Mouse (Mus musculus): Measurements from ENCODE around the gene Ctsd. TPM values are rescaled to one million over a fixed set of nuclear protein-coding genes. Genes with fewer than 3 reads are reported as not detected.
A peak's percentile ranks its signal among the peaks of the same experiment; 100 is the strongest.
"Not testable (repeated sequence)": the region's sequence is repeated elsewhere in the genome, so short reads cannot be mapped to it uniquely, and the experiment has no call there.

Ctsd gene
- polyA plus RNA-seq, 1 experiment from 2014 or later = 312 TPM

- 0 out of 2 replicates have a peak overlapping the region, but pooled peaks have one; percentile 29 for H3K27ac ChIP-seq
- no peaks in the 10 kb centered on the region for H3K9me3 ChIP-seq (replicated peaks)
- H3K27me3 ChIP-seq = no peaks in the 10 kb centered on the region
- H3K36me3 ChIP-seq = no peaks in the 10 kb centered on the region
- H3K4me1 ChIP-seq = peaks cover 26% of the 10 kb centered on the region
- H3K4me2 ChIP-seq = no peak overlapping the region
- no peak overlapping the region for H3K4me3 ChIP-seq (replicated peaks)
- ATAC-seq (replicated peaks; ENCODE audit: low FRiP score) = no peak
- no peak overlapping the region for H3K9ac ChIP-seq
- 56% methylated on average over 3 of the region's 3 CpGs for WGBS
These were observed 45.6 kb downstream of the Ctsd start for GRCm38 (mm10) chr7:142342247-142342640.

- WGBS = 67% methylated on average over 10 of the region's 10 CpGs
- Histone ChIP-seq H3K9me3 (replicated peaks) (no peaks in the 10 kb centered on the region), H3K4me3 (replicated peaks) (no peak overlapping the region), H3K27ac (peak overlapping the region; percentile 29; the same call in 1 of the 2 replicates), H3K36me3 (no peaks in the 10 kb centered on the region), H3K27me3 (no peaks in the 10 kb centered on the region), H3K4me1 (peaks cover 26% of the 10 kb centered on the region), H3K9ac (no peak overlapping the region), H3K4me2 (no peak overlapping the region)
- no peak for ATAC-seq (replicated peaks; ENCODE audit: low FRiP score)
These were observed 46.1 kb downstream of the Ctsd start for GRCm38 (mm10) chr7:142341564-142342246.

- H3K4me2 ChIP-seq = no peak overlapping the region
- no peaks in the 10 kb centered on the region for H3K9me3 ChIP-seq (replicated peaks)
- H3K4me1 ChIP-seq = peaks cover 26% of the 10 kb centered on the region
- ATAC-seq (replicated peaks; ENCODE audit: low FRiP score) = peak; percentile 66
- H3K27ac ChIP-seq = peak overlapping the region; percentile 54
- no peak overlapping the region for H3K9ac ChIP-seq
- no peaks in the 10 kb centered on the region for H3K27me3 ChIP-seq
- 44% methylated on average over 10 of the region's 10 CpGs for WGBS
- no peaks in the 10 kb centered on the region for H3K36me3 ChIP-seq
- no peak overlapping the region for H3K4me3 ChIP-seq (replicated peaks)
These were observed 47.4 kb downstream of the Ctsd start for GRCm38 (mm10) chr7:142340269-142340970.

- Histone ChIP-seq H3K36me3 (no peaks in the 10 kb centered on the region), H3K9ac (no peak overlapping the region), H3K9me3 (replicated peaks) (no peaks in the 10 kb centered on the region), H3K27me3 (no peaks in the 10 kb centered on the region), H3K4me1 (peaks cover 19% of the 10 kb centered on the region), H3K4me3 (replicated peaks) (no peak overlapping the region), H3K27ac (no peak overlapping the region), H3K4me2 (no peak overlapping the region)
- no peak for ATAC-seq (replicated peaks; ENCODE audit: low FRiP score)
- 86% methylated on average over 8 of the region's 8 CpGs for WGBS
These were observed 52.7 kb downstream of the Ctsd start for GRCm38 (mm10) chr7:142335151-142335550.

- no peak overlapping the region for H3K4me2 ChIP-seq
- no peak overlapping the region for H3K4me3 ChIP-seq (replicated peaks)
- H3K9ac ChIP-seq = no peak overlapping the region
- WGBS = 0% methylated on average over 3 of the region's 3 CpGs
- no peaks in the 10 kb centered on the region for H3K36me3 ChIP-seq
- peaks cover 18% of the 10 kb centered on the region for H3K4me1 ChIP-seq
- H3K27me3 ChIP-seq = no peaks in the 10 kb centered on the region
- H3K9me3 ChIP-seq (replicated peaks) = no peaks in the 10 kb centered on the region
- H3K27ac ChIP-seq = no peak overlapping the region
- ATAC-seq (replicated peaks; ENCODE audit: low FRiP score) = peak; percentile 80
These were observed 53.6 kb downstream of the Ctsd start for GRCm38 (mm10) chr7:142334246-142334645.

GRCm38 (mm10) chr7:142332741-142333140 lies 55.1 kb downstream of the Ctsd start:
- H3K27me3 ChIP-seq; H3K36me3 ChIP-seq; ATAC-seq (replicated peaks; ENCODE audit: low FRiP score); H3K27ac ChIP-seq; H3K4me2 ChIP-seq; H3K4me3 ChIP-seq (replicated peaks); H3K9ac ChIP-seq; H3K9me3 ChIP-seq (replicated peaks): not testable (repeated sequence)
- 78% methylated on average over 5 of the region's 9 CpGs for WGBS
- peaks cover 24% of the 10 kb centered on the region for H3K4me1 ChIP-seq

GRCm38 (mm10) chr7:142331281-142331680 lies 56.6 kb downstream of the Ctsd start:
- Histone ChIP-seq H3K9me3 (replicated peaks) (no peaks in the 10 kb centered on the region), H3K4me1 (peaks cover 35% of the 10 kb centered on the region), H3K4me3 (replicated peaks) (no peak overlapping the region), H3K4me2 (no peak overlapping the region), H3K9ac (no peak overlapping the region), H3K27ac (no peak overlapping the region), H3K36me3 (no peaks in the 10 kb centered on the region), H3K27me3 (no peaks in the 10 kb centered on the region)
- WGBS = 83% methylated on average over 4 of the region's 4 CpGs
- ATAC-seq (replicated peaks; ENCODE audit: low FRiP score) = no peak

GRCm38 (mm10) chr7:142330271-142330724 lies 57.5 kb downstream of the Ctsd start:
- no peaks in the 10 kb centered on the region for H3K27me3 ChIP-seq
- no peak overlapping the region for H3K4me3 ChIP-seq (replicated peaks)
- H3K4me1 ChIP-seq = peaks cover 35% of the 10 kb centered on the region
- peak; percentile 64 for ATAC-seq (replicated peaks; ENCODE audit: low FRiP score)
- H3K9ac ChIP-seq = no peak overlapping the region
- H3K36me3 ChIP-seq = no peaks in the 10 kb centered on the region
- no peaks in the 10 kb centered on the region for H3K9me3 ChIP-seq (replicated peaks)
- peak overlapping the region; percentile 63 for H3K27ac ChIP-seq
- H3K4me2 ChIP-seq = no peak overlapping the region
- WGBS = 36% methylated on average over 9 of the region's 9 CpGs

- no peaks in the 10 kb centered on the region for H3K36me3 ChIP-seq
- H3K9me3 ChIP-seq (replicated peaks) = no peaks in the 10 kb centered on the region
- peaks cover 33% of the 10 kb centered on the region for H3K4me1 ChIP-seq
- H3K27me3 ChIP-seq = no peaks in the 10 kb centered on the region
- H3K27ac ChIP-seq = no peak overlapping the region
- no peak overlapping the region for H3K4me2 ChIP-seq
- ATAC-seq (replicated peaks; ENCODE audit: low FRiP score) = no peak
- WGBS = 48% methylated on average over 3 of the region's 3 CpGs
- no peak overlapping the region for H3K4me3 ChIP-seq (replicated peaks)
- no peak overlapping the region for H3K9ac ChIP-seq
These were observed 59.3 kb downstream of the Ctsd start for GRCm38 (mm10) chr7:142328507-142328906.

GRCm38 (mm10) chr7:142326714-142327445 lies 61.0 kb downstream of the Ctsd start:
- ATAC-seq (replicated peaks; ENCODE audit: low FRiP score) = no peak
- no peak overlapping the region for H3K9ac ChIP-seq
- 47% methylated on average over 9 of the region's 9 CpGs for WGBS

More at GRCm38 (mm10) chr7:142326714-142327445, 61.0 kb downstream of the Ctsd start:
- Histone ChIP-seq H3K27me3 (no peaks in the 10 kb centered on the region), H3K4me3 (replicated peaks) (no peak overlapping the region), H3K4me2 (no peak overlapping the region), H3K4me1 (peaks cover 33% of the 10 kb centered on the region), H3K9me3 (replicated peaks) (no peaks in the 10 kb centered on the region), H3K36me3 (no peaks in the 10 kb centered on the region), H3K27ac (peak overlapping the region; percentile 68)
